Mouse (Mus musculus): ENCODE data around the gene Lrp1.

- no peak for TF ChIP-seq MYC (IDR thresholded peaks at IDR 0.05; ENCODE audit: low read depth, low read length)
- TF ChIP-seq POLR2A (IDR thresholded peaks at IDR 0.05; ENCODE audit: low read depth, low read length): no peak
- TF ChIP-seq USF2 (conservative IDR thresholded peaks at IDR 0.05; ENCODE audit: low read depth, low read length): no peak
- TF ChIP-seq JUND (conservative IDR thresholded peaks at IDR 0.05; ENCODE audit: low read depth, low read length): no peak
- TF ChIP-seq CTCF (conservative IDR thresholded peaks at IDR 0.05 in 1 of 2, IDR thresholded peaks at IDR 0.05 in 1 of 2; ENCODE audit: low read depth in 2 of 2, low read length in 2 of 2): no peak
These were observed 29.4 kb downstream of the Lrp1 start for GRCm38 (mm10) chr10:127591514-127591913.
